Mouse (Mus musculus): ENCODE measurements at regions not wholly inside any gene's neighbourhood (a gene's known extent, or its start where the extent isn't known, plus 50 kb on each side); places are given as distances from the start of the nearest gene placed in this dataset.

GRCm38 (mm10) chr8:9152313-9152925 is 462.1 kb upstream of the Arglu1 start:
- DNase-seq (ENCODE audit: low spot score in 2 of 2): no peak

GRCm38 (mm10) chr8:9144362-9144761 is 454.0 kb upstream of the Arglu1 start:
- DNase-seq (ENCODE audit: low spot score in 2 of 2): no peak

GRCm38 (mm10) chr8:9139781-9140180 is 449.5 kb upstream of the Arglu1 start:
- no peak for DNase-seq (ENCODE audit: low spot score in 2 of 2)

- no peak for DNase-seq (ENCODE audit: low spot score in 2 of 2)
These were observed 448.8 kb upstream of the Arglu1 start for GRCm38 (mm10) chr8:9139059-9139620.

GRCm38 (mm10) chr8:9133758-9134157 is 443.4 kb upstream of the Arglu1 start:
- DNase-seq (ENCODE audit: low spot score in 2 of 2): no peak

GRCm38 (mm10) chr8:9132612-9133218 is 442.4 kb upstream of the Arglu1 start:
- DNase-seq (ENCODE audit: low spot score in 2 of 2): no peak

GRCm38 (mm10) chr8:9131249-9131648 is 440.9 kb upstream of the Arglu1 start:
- DNase-seq (ENCODE audit: low spot score in 2 of 2): no peak

GRCm38 (mm10) chr8:9124503-9124902 is 434.2 kb upstream of the Arglu1 start:
- no peak for DNase-seq (ENCODE audit: low spot score in 2 of 2)

- no peak for DNase-seq (ENCODE audit: low spot score in 2 of 2)
These were observed 427.8 kb upstream of the Arglu1 start for GRCm38 (mm10) chr8:9117809-9118737.

- no peak for DNase-seq (ENCODE audit: low spot score in 2 of 2)
These were observed 405.7 kb upstream of the Arglu1 start for GRCm38 (mm10) chr8:9095980-9096379.

GRCm38 (mm10) chr8:9094002-9094401 is 403.7 kb upstream of the Arglu1 start:
- DNase-seq (ENCODE audit: low spot score in 2 of 2): no peak

- no peak for DNase-seq (ENCODE audit: low spot score in 2 of 2)
These were observed 403.0 kb upstream of the Arglu1 start for GRCm38 (mm10) chr8:9093356-9093755.

GRCm38 (mm10) chr8:9072724-9073123 is 382.4 kb upstream of the Arglu1 start:
- DNase-seq (ENCODE audit: low spot score in 2 of 2): no peak

GRCm38 (mm10) chr8:9072286-9072685 is 382.0 kb upstream of the Arglu1 start:
- DNase-seq (ENCODE audit: low spot score in 2 of 2): no peak

GRCm38 (mm10) chr8:9070953-9071352 is 380.6 kb upstream of the Arglu1 start:
- DNase-seq (ENCODE audit: low spot score in 2 of 2): no peak

GRCm38 (mm10) chr8:9069845-9070244 is 379.5 kb upstream of the Arglu1 start:
- DNase-seq (ENCODE audit: low spot score in 2 of 2): no peak

- no peak for DNase-seq (ENCODE audit: low spot score in 2 of 2)
These were observed 377.4 kb upstream of the Arglu1 start for GRCm38 (mm10) chr8:9067731-9068130.

GRCm38 (mm10) chr8:9060166-9060565 is 369.8 kb upstream of the Arglu1 start:
- DNase-seq (ENCODE audit: low spot score in 2 of 2): no peak

- DNase-seq (ENCODE audit: low spot score in 2 of 2): no peak
These were observed 365.1 kb upstream of the Arglu1 start for GRCm38 (mm10) chr8:9055416-9055819.

- DNase-seq (ENCODE audit: low spot score in 2 of 2): no peak
These were observed 364.5 kb upstream of the Arglu1 start for GRCm38 (mm10) chr8:9054801-9055200.

GRCm38 (mm10) chr8:9051699-9052098 is 361.4 kb upstream of the Arglu1 start:
- no peak for DNase-seq (ENCODE audit: low spot score in 2 of 2)

GRCm38 (mm10) chr8:9050740-9051475 is 360.6 kb upstream of the Arglu1 start:
- DNase-seq (ENCODE audit: low spot score in 2 of 2): no peak
